Mouse (Mus musculus): ENCODE results near the gene Hypm. TPM values are rescaled to one million over a fixed set of nuclear protein-coding genes. Genes with fewer than 3 reads are reported as not detected.

Hypm gene
- not detected in 2 replicates for polyA plus RNA-seq (2014; fragmentation: Nextera tagmentation; extraction: Ambion mirVana)

DNA sequence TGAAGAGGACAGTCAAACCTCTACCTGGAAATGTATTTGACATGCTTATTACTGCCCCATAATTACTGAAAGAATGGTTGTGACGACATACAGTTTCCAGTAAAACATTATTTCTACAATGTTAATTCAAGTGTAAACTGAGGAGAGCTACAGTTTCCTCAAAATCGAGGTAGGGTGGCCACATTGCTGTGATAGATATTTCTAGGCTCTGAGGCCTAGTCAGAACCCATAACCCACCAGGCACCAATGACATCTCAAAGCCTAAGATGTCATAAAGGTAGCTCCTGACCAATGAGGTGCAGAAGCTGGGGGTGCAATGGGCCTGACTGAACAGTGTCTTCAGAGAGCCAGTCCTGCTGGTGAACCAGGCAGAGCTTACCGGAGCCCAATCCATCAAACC lies at the start of gene Hypm:
Gene Hypm (plus strand): TSS at position 301 of the 400 bp plus-strand sequence.
- DNase-seq (ENCODE audit: low spot score) (no peak), ATAC-seq (replicated peaks; ENCODE audit: low FRiP score) (no peak)
- no peak within 1 kb of the TSS for H3K4me2 ChIP-seq (ENCODE audit: low read depth, low read length, severe bottlenecking)
- no peaks in the 10 kb centered on the region for H3K4me1 ChIP-seq (replicated peaks; ENCODE audit: control insufficient read depth, insufficient read depth, low read length)
- H3K9ac ChIP-seq (ENCODE audit: low read length): no peak within 1 kb of the TSS
- H3K9me3 ChIP-seq (ENCODE audit: control insufficient read depth, low read length): no peaks in the 10 kb centered on the region
- H3K27ac ChIP-seq (ENCODE audit: low read depth, low read length): no peak within 1 kb of the TSS
- H3K4me3 ChIP-seq (ENCODE audit: low read depth, low read length): no peak within 1 kb of the TSS
- 83% methylated on average over 3 of the region's 3 CpGs for WGBS
- H3K36me3 ChIP-seq (ENCODE audit: control insufficient read depth, insufficient read depth, low read length): no peaks in the 10 kb centered on the region
- H3K27me3 ChIP-seq (ENCODE audit: control insufficient read depth, insufficient read depth, low read length): no peaks in the 10 kb centered on the region

DNA sequence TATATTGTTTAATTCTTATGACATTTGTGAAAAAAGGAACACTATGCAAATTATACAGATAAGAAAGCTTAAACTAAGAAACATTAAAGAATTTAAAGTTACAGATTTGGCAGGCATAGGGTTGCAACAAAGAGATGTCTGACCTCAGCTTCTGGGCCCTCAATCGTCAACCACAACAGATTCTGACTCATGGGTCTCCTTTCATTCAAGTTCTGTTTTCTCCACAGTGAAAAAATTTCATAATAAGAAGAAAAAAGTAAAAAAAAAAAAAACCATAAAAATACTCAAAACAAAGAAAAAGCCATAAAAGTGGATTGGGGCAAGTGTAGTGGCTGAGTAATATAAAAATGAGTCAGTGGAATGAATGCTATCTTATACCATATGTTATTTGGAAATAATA lies 36.6 kb upstream of the Hypm start:
- H3K27ac ChIP-seq (ENCODE audit: low read depth, low read length): no peak overlapping the region
- WGBS: 70% methylated on average over 1 of the region's 1 CpGs
- no peak overlapping the region for H3K9ac ChIP-seq (ENCODE audit: low read length)
- no peaks in the 10 kb centered on the region for H3K36me3 ChIP-seq (ENCODE audit: control insufficient read depth, insufficient read depth, low read length)
- H3K4me3 ChIP-seq (ENCODE audit: low read depth, low read length): no peak overlapping the region
- no peaks in the 10 kb centered on the region for H3K9me3 ChIP-seq (ENCODE audit: control insufficient read depth, low read length)
- DNase-seq (ENCODE audit: low spot score): no peak
- no peak for ATAC-seq (replicated peaks; ENCODE audit: low FRiP score)
- no peaks in the 10 kb centered on the region for H3K4me1 ChIP-seq (replicated peaks; ENCODE audit: control insufficient read depth, insufficient read depth, low read length)
- H3K4me2 ChIP-seq (ENCODE audit: low read depth, low read length, severe bottlenecking): no peak overlapping the region
- H3K27me3 ChIP-seq (ENCODE audit: control insufficient read depth, insufficient read depth, low read length): no peaks in the 10 kb centered on the region

- Histone ChIP-seq H3K9ac (ENCODE audit: low read length) (no peak overlapping the region), H3K27me3 (ENCODE audit: control insufficient read depth, insufficient read depth, low read length) (no peaks in the 10 kb centered on the region), H3K27ac (ENCODE audit: low read depth, low read length) (no peak overlapping the region), H3K9me3 (ENCODE audit: control insufficient read depth, low read length) (no peaks in the 10 kb centered on the region), H3K4me3 (ENCODE audit: low read depth, low read length) (no peak overlapping the region), H3K4me2 (ENCODE audit: low read depth, low read length, severe bottlenecking) (no peak overlapping the region), H3K4me1 (replicated peaks; ENCODE audit: control insufficient read depth, insufficient read depth, low read length) (no peaks in the 10 kb centered on the region), H3K36me3 (ENCODE audit: control insufficient read depth, insufficient read depth, low read length) (no peaks in the 10 kb centered on the region)
- no peak for ATAC-seq (replicated peaks; ENCODE audit: low FRiP score)
- no peak for DNase-seq (ENCODE audit: low spot score)
Measured at GRCm38 (mm10) chrX:9812469-9812868, 34.3 kb upstream of the Hypm start.

DNA sequence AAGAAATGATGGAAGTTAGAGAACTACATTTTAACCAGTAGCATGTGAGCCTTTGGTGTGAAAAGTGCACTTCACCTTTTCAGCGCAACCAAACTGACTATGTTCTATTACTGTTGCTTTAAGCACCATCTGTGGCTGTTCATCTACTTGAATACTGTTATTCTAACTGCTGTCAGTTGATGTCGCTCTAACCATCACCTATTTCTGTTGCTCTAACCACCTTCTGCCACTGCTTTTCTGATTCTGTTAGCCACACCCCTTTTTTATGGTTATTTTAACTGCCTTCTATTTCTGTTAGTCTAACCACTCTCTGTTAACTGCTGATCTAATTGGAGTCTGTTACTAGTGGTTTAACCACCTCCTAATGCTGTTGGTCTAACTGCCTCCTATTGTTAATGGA lies 11.9 kb upstream of the Hypm start:
- Histone ChIP-seq H3K4me2 (ENCODE audit: low read depth, low read length, severe bottlenecking) (no peak overlapping the region), H3K27me3 (ENCODE audit: control insufficient read depth, insufficient read depth, low read length) (no peaks in the 10 kb centered on the region), H3K4me3 (ENCODE audit: low read depth, low read length) (no peak overlapping the region), H3K9me3 (ENCODE audit: control insufficient read depth, low read length) (no peaks in the 10 kb centered on the region), H3K4me1 (replicated peaks; ENCODE audit: control insufficient read depth, insufficient read depth, low read length) (no peaks in the 10 kb centered on the region), H3K9ac (ENCODE audit: low read length) (no peak overlapping the region), H3K27ac (ENCODE audit: low read depth, low read length) (no peak overlapping the region), H3K36me3 (ENCODE audit: control insufficient read depth, insufficient read depth, low read length) (no peaks in the 10 kb centered on the region)
- ATAC-seq (replicated peaks; ENCODE audit: low FRiP score) (no peak), DNase-seq (ENCODE audit: low spot score) (no peak)
- WGBS: 60% methylated on average over 2 of the region's 2 CpGs

GRCm38 (mm10) chrX:9849403-9849802 lies 2.7 kb downstream of the Hypm start, which contains the start of gene H2al3:
H2al3 (plus strand) TSS chrX:9849703.
- H3K27me3 ChIP-seq (ENCODE audit: control insufficient read depth, insufficient read depth, low read length): no peaks in the 10 kb centered on the region
- ATAC-seq (replicated peaks; ENCODE audit: low FRiP score): no peak

DNA sequence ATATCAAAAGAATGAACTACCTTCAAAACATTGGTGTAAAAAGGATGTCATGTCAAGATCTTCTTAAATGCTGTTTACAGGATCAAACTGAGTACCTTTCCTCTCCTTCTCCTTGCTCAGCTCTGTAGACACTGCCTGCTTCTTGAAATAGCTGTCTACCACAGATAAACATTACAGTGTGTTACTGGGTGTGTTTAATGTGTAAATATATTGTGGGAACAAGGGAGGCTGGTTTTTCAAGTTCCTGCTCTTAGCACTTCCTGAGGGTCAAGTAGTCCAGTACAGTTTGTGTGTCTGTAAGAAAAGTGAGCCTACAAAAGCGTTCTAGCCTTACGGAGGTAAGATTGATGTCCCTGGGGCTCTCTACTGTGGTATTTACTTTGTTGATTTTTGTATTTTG lies 15.1 kb downstream of the Hypm start:
- H3K4me3 ChIP-seq (ENCODE audit: low read depth, low read length): no peak overlapping the region
- no peak overlapping the region for H3K27ac ChIP-seq (ENCODE audit: low read depth, low read length)
- DNase-seq (ENCODE audit: low spot score) (no peak), ATAC-seq (replicated peaks; ENCODE audit: low FRiP score) (no peak)
- no peak overlapping the region for H3K9ac ChIP-seq (ENCODE audit: low read length)
- 88% methylated on average over 2 of the region's 2 CpGs for WGBS
- H3K27me3 ChIP-seq (ENCODE audit: control insufficient read depth, insufficient read depth, low read length): no peaks in the 10 kb centered on the region
- H3K36me3 ChIP-seq (ENCODE audit: control insufficient read depth, insufficient read depth, low read length): no peaks in the 10 kb centered on the region
- no peak overlapping the region for H3K4me2 ChIP-seq (ENCODE audit: low read depth, low read length, severe bottlenecking)
- H3K4me1 ChIP-seq (replicated peaks; ENCODE audit: control insufficient read depth, insufficient read depth, low read length): no peaks in the 10 kb centered on the region
- no peaks in the 10 kb centered on the region for H3K9me3 ChIP-seq (ENCODE audit: control insufficient read depth, low read length)

More at GRCm38 (mm10) chrX:9849403-9849802, 2.7 kb downstream of the Hypm start, which contains the start of gene H2al3:
- no peaks in the 10 kb centered on the region for H3K36me3 ChIP-seq (ENCODE audit: control insufficient read depth, insufficient read depth, low read length)
- no peak within 1 kb of the TSS for H3K9ac ChIP-seq (ENCODE audit: low read length)
- H3K4me2 ChIP-seq (ENCODE audit: low read depth, low read length, severe bottlenecking): no peak within 1 kb of the TSS
- no peaks in the 10 kb centered on the region for H3K9me3 ChIP-seq (ENCODE audit: control insufficient read depth, low read length)
- no peak for DNase-seq (ENCODE audit: low spot score)
- H3K4me3 ChIP-seq (ENCODE audit: low read depth, low read length): no peak within 1 kb of the TSS
- H3K27ac ChIP-seq (ENCODE audit: low read depth, low read length): no peak within 1 kb of the TSS
- no peaks in the 10 kb centered on the region for H3K4me1 ChIP-seq (replicated peaks; ENCODE audit: control insufficient read depth, insufficient read depth, low read length)
- 55% methylated on average over 1 of the region's 1 CpGs for WGBS

- H3K27ac ChIP-seq (ENCODE audit: low read depth, low read length): no peak overlapping the region
- H3K4me2 ChIP-seq (ENCODE audit: low read depth, low read length, severe bottlenecking): no peak overlapping the region
- no peak overlapping the region for H3K4me3 ChIP-seq (ENCODE audit: low read depth, low read length)
- DNase-seq (ENCODE audit: low spot score) (no peak), ATAC-seq (replicated peaks; ENCODE audit: low FRiP score) (no peak)
- no peaks in the 10 kb centered on the region for H3K4me1 ChIP-seq (replicated peaks; ENCODE audit: control insufficient read depth, insufficient read depth, low read length)
- no peaks in the 10 kb centered on the region for H3K36me3 ChIP-seq (ENCODE audit: control insufficient read depth, insufficient read depth, low read length)
- WGBS: 93% methylated on average over 2 of the region's 2 CpGs
- no peaks in the 10 kb centered on the region for H3K27me3 ChIP-seq (ENCODE audit: control insufficient read depth, insufficient read depth, low read length)
- H3K9me3 ChIP-seq (ENCODE audit: control insufficient read depth, low read length): no peaks in the 10 kb centered on the region
- H3K9ac ChIP-seq (ENCODE audit: low read length): no peak overlapping the region
Measured at GRCm38 (mm10) chrX:9875519-9875918, 28.8 kb downstream of the Hypm start.

- Histone ChIP-seq H3K9ac (ENCODE audit: low read length) (no peak within 1 kb of the TSS), H3K27ac (ENCODE audit: low read depth, low read length) (no peak within 1 kb of the TSS), H3K4me2 (ENCODE audit: low read depth, low read length, severe bottlenecking) (no peak within 1 kb of the TSS), H3K27me3 (ENCODE audit: control insufficient read depth, insufficient read depth, low read length) (no peaks in the 10 kb centered on the region), H3K9me3 (ENCODE audit: control insufficient read depth, low read length) (no peaks in the 10 kb centered on the region), H3K36me3 (ENCODE audit: control insufficient read depth, insufficient read depth, low read length) (no peaks in the 10 kb centered on the region), H3K4me3 (ENCODE audit: low read depth, low read length) (no peak within 1 kb of the TSS), H3K4me1 (replicated peaks; ENCODE audit: control insufficient read depth, insufficient read depth, low read length) (no peaks in the 10 kb centered on the region)
- DNase-seq (ENCODE audit: low spot score) (no peak), ATAC-seq (replicated peaks; ENCODE audit: low FRiP score) (no peak)
- WGBS: 69% methylated on average over 2 of the region's 2 CpGs
Measured at GRCm38 (mm10) chrX:9885322-9885721, 38.6 kb downstream of the Hypm start, which contains the start of gene Sytl5. Sytl5 (plus strand) TSS chrX:9885622.

Measured in forebrain, embryonic 11.5 days (tissue).